Mouse (Mus musculus): ENCODE measurements around the gene Uhmk1.
A peak's percentile ranks its signal among the peaks of the same experiment; 100 is the strongest.

Gene Uhmk1

GRCm38 (mm10) chr1:170174814-170175332 is 40.3 kb downstream of the Uhmk1 start, which contains the start of gene Uap1:
Gene Uap1 (minus strand): TSS chr1:170174957.
- DNase-seq: peak; percentile 99

GRCm38 (mm10) chr1:170173991-170174813 is 41.0 kb downstream of the Uhmk1 start:
- no peak for DNase-seq

GRCm38 (mm10) chr1:170167781-170168180 is 47.4 kb downstream of the Uhmk1 start:
- DNase-seq: no peak

- no peak for DNase-seq
These were observed 50.3 kb downstream of the Uhmk1 start for GRCm38 (mm10) chr1:170164913-170165312.

GRCm38 (mm10) chr1:170164053-170164614 is 51.1 kb downstream of the Uhmk1 start:
- no peak for DNase-seq

GRCm38 (mm10) chr1:170163398-170163943 is 51.7 kb downstream of the Uhmk1 start:
- no peak for DNase-seq

- no peak for DNase-seq
These were observed 53.3 kb downstream of the Uhmk1 start for GRCm38 (mm10) chr1:170161852-170162251.

- DNase-seq: no peak
These were observed 54.7 kb downstream of the Uhmk1 start for GRCm38 (mm10) chr1:170160397-170160938.

GRCm38 (mm10) chr1:170159707-170160106 is 55.5 kb downstream of the Uhmk1 start:
- no peak for DNase-seq

GRCm38 (mm10) chr1:170155761-170156160 is 59.4 kb downstream of the Uhmk1 start:
- DNase-seq: no peak

- no peak for DNase-seq
These were observed 59.9 kb downstream of the Uhmk1 start for GRCm38 (mm10) chr1:170155298-170155697.

- no peak for DNase-seq
These were observed 61.2 kb downstream of the Uhmk1 start for GRCm38 (mm10) chr1:170153986-170154385.

- DNase-seq: no peak
These were observed 62.6 kb downstream of the Uhmk1 start for GRCm38 (mm10) chr1:170152552-170152951.

GRCm38 (mm10) chr1:170150870-170151269 is 64.3 kb downstream of the Uhmk1 start:
- DNase-seq: no peak

GRCm38 (mm10) chr1:170149756-170150155 is 65.4 kb downstream of the Uhmk1 start:
- no peak for DNase-seq

- peak; percentile 41 for DNase-seq
These were observed 66.7 kb downstream of the Uhmk1 start for GRCm38 (mm10) chr1:170148536-170148935.

- DNase-seq: peak; percentile 35
These were observed 67.3 kb downstream of the Uhmk1 start for GRCm38 (mm10) chr1:170147651-170148448.

GRCm38 (mm10) chr1:170145606-170146005 is 69.6 kb downstream of the Uhmk1 start:
- no peak for DNase-seq

All from liver (tissue).